Mouse (Mus musculus) hindbrain, embryonic 14.5 days (tissue): ENCODE data around the gene F930015N05Rik. TPM values are rescaled to one million over a fixed set of nuclear protein-coding genes. Genes with fewer than 3 reads are reported as not detected.

Experiments
- ATAC-seq: fragments of 200-750 bp; cut with Nextera tagmentation; 2 replicates; pipeline ENCODE4 v1.8.0; 2017; ENCODE audit warnings: moderate number of reproducible peaks, mild to moderate bottlenecking, moderate TSS enrichment, moderate library complexity; ENCODE audit not compliant: low FRiP score
- DNase-seq: peaks from one replicate; pipeline ENCODE4 v3.0.0-alpha.2; 2015; ENCODE audit warnings: low spot score
- H3K27ac ChIP-seq: fragments of 300-500 bp; sonication (generic); 2 replicates; pipeline ENCODE4 v1.5.1; 2014; ENCODE audit warnings: mild to moderate bottlenecking, moderate library complexity
- H3K27me3 ChIP-seq: fragments of 300-500 bp; sonication (generic); 2 replicates; pipeline ENCODE4 v1.6.1; 2014; ENCODE audit warnings: mild to moderate bottlenecking, low read length, mixed read lengths; ENCODE audit not compliant: control insufficient read depth, insufficient read depth
- H3K36me3 ChIP-seq: fragments of 300-500 bp; sonication (generic); replicated peaks from 2 replicates; pipeline ENCODE4 v1.6.1; 2014; ENCODE audit not compliant: control insufficient read depth, insufficient read depth
- H3K4me1 ChIP-seq: fragments of 300-500 bp; sonication (generic); replicated peaks from 2 replicates; pipeline ENCODE4 v1.6.1; 2014; ENCODE audit warnings: antibody characterized with exemption, low read length, mixed read lengths; ENCODE audit not compliant: control insufficient read depth, insufficient read depth
- H3K4me2 ChIP-seq: fragments of 300-500 bp; sonication (generic); replicated peaks from 2 replicates; pipeline ENCODE4 v1.6.1; 2014; ENCODE audit warnings: mild to moderate bottlenecking, moderate library complexity
- H3K4me3 ChIP-seq: fragments of 300-500 bp; sonication (generic); replicated peaks from 2 replicates; pipeline ENCODE4 v1.5.1; 2014; ENCODE audit warnings: mild to moderate bottlenecking, low read length
- H3K9ac ChIP-seq: fragments of 300-500 bp; sonication (generic); 2 replicates; pipeline ENCODE4 v1.6.1; 2014
- H3K9me3 ChIP-seq: fragments of 300-500 bp; sonication (generic); 2 replicates; pipeline ENCODE4 v1.6.1; 2016; ENCODE audit warnings: low read length; ENCODE audit not compliant: control insufficient read depth
- WGBS: fragments of 180-500 bp; shearing (Covaris S2); extraction: QIAGEN DNeasy Blood & Tissue Kit; methylation state at CpG from one replicate; pipeline ENCODE4 v1.1.7; 2014; 5-methylcytosine and 5-hydroxymethylcytosine counted together
- polyA plus RNA-seq: library from polyadenylated mRNA; unstranded; fragments of >200 nt; fragmentation: Nextera tagmentation; extraction: Ambion mirVana; gene quantifications from 2 replicates; pipeline ENCODE4 v1.2.1, GENCODE M21; 2014

Gene F930015N05Rik
- polyA plus RNA-seq, 1 experiment from 2014 or later: 1.7 TPM

GRCm38 (mm10) chr11:64397612-64398011 lies 38.8 kb downstream of the F930015N05Rik start:
- Histone ChIP-seq H3K9ac (no peak overlapping the region), H3K9me3 (peaks cover 4% of the 10 kb centered on the region; the same call in 1 of the 2 replicates), H3K4me3 (no peak overlapping the region), H3K4me1 (peaks cover 13% of the 10 kb centered on the region), H3K4me2 (no peak overlapping the region), H3K27me3 (no peaks in the 10 kb centered on the region), H3K36me3 (no peaks in the 10 kb centered on the region), H3K27ac (no peak overlapping the region)
- no peak for ATAC-seq
- WGBS: 83% methylated on average over 3 of the region's 3 CpGs
- no peak for DNase-seq

GRCm38 (mm10) chr11:64396949-64397348 lies 39.5 kb downstream of the F930015N05Rik start:
- ATAC-seq: no peak
- H3K36me3 ChIP-seq: no peaks in the 10 kb centered on the region
- H3K9ac ChIP-seq: no peak overlapping the region; the same call in 1 of the 2 replicates
- WGBS: 47% methylated on average over 6 of the region's 6 CpGs
- H3K4me3 ChIP-seq: no peak overlapping the region
- H3K27me3 ChIP-seq: no peaks in the 10 kb centered on the region
- peak overlapping the region; percentile 61; the same call in 1 of the 2 replicates for H3K27ac ChIP-seq
- DNase-seq: no peak
- peak overlapping the region; percentile 38 for H3K4me2 ChIP-seq
- H3K4me1 ChIP-seq: peaks cover 13% of the 10 kb centered on the region
- H3K9me3 ChIP-seq: peaks cover 4% of the 10 kb centered on the region; the same call in 1 of the 2 replicates

- Histone ChIP-seq H3K27me3 (no peaks in the 10 kb centered on the region), H3K9me3 (peaks cover 4% of the 10 kb centered on the region; the same call in 1 of the 2 replicates), H3K27ac (peak overlapping the region; percentile 61; the same call in 1 of the 2 replicates), H3K4me3 (no peak overlapping the region), H3K36me3 (no peaks in the 10 kb centered on the region), H3K9ac (peak overlapping the region; percentile 26), H3K4me2 (peak overlapping the region; percentile 38), H3K4me1 (peaks cover 13% of the 10 kb centered on the region)
- peak; percentile 84 for ATAC-seq
- WGBS: 2% methylated on average over 7 of the region's 7 CpGs
- DNase-seq: peak; percentile 43
Observed at GRCm38 (mm10) chr11:64396331-64396881, 40.0 kb downstream of the F930015N05Rik start.

DNA sequence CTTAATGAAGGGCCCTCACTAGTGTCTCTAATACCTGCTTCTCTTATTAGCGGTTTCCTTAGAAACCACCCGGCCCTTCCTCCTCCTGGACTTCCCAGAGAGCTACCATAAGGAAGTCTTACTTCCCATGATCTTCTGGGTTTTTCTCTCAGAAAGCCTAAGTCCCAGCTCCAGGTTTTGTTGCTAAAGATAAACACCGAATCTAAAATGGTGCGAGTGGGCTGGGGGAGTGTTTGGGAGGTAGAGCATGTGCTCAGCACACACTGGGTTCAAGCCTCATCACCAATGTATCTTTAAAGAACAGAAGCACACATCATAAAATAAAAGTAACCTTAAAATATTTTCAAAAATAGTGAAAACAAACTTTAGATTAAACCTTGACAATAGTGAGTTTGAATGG lies 50.1 kb downstream of the F930015N05Rik start:
- H3K4me1 ChIP-seq: no peaks in the 10 kb centered on the region
- no peak overlapping the region for H3K27ac ChIP-seq
- H3K9ac ChIP-seq: no peak overlapping the region
- ATAC-seq: no peak
- no peaks in the 10 kb centered on the region for H3K27me3 ChIP-seq
- no peak overlapping the region for H3K4me2 ChIP-seq
- 95% methylated on average over 4 of the region's 4 CpGs for WGBS
- no peaks in the 10 kb centered on the region for H3K9me3 ChIP-seq
- DNase-seq: no peak
- H3K4me3 ChIP-seq: no peak overlapping the region
- no peaks in the 10 kb centered on the region for H3K36me3 ChIP-seq

Other genes with a start within 250 kb of the F930015N05Rik start
- gene Hs3st3a1, start 1.3 kb downstream of the F930015N05Rik start, polyA plus RNA-seq: 1.7 and 1.8 TPM in 2 replicates